Mouse (Mus musculus) megakaryocyte-erythroid progenitor cell, adult 5-6 weeks (primary cell): ENCODE data around the gene Hdhd3. TPM values are rescaled to one million over a fixed set of nuclear protein-coding genes. Genes with fewer than 3 reads are reported as not detected.
A peak's percentile ranks its signal among the peaks of the same experiment; 100 is the strongest.
"Not testable (repeated sequence)": the region's sequence is repeated elsewhere in the genome, so short reads cannot be mapped to it uniquely, and the experiment has no call there.

Experiments used
- ATAC-seq: replicated peaks from 2 replicates; pipeline ENCODE4 v1.8.0; 2016; ENCODE audit warnings: mild to moderate bottlenecking, inconsistent platforms; ENCODE audit not compliant: severe bottlenecking, poor library complexity, low FRiP score, low TSS enrichment
- total RNA-seq, 2 experiments: library from RNA; stranded (forward) in 1 of 2; stranded (reverse) in 1 of 2; fragments of 200-1000, 215-1000 nt in 1 of 2; fragments of >200 nt in 1 of 2; fragmentation: Nextera tagmentation in 1 of 2; gene quantifications; 2 replicates each; pipeline ENCODE4 v1.2.3; 2014 to 2017

Hdhd3 gene
- total RNA-seq, 2 experiments from 2014 or later, result 3.9 to 4.8 TPM

- ATAC-seq, result peak; percentile 22; the same call in 1 of the 2 replicates
Observed at GRCm38 (mm10) chr4:62480709-62481605, 22.3 kb downstream of the Hdhd3 start.

- ATAC-seq, result peak; percentile 62
Observed at GRCm38 (mm10) chr4:62479937-62480708, 23.1 kb downstream of the Hdhd3 start, which contains the start of gene Bspry. Gene Bspry, plus strand, starts transcription at chr4:62480053.

- ATAC-seq, result not testable (repeated sequence)
Observed at GRCm38 (mm10) chr4:62479593-62479936, 23.7 kb downstream of the Hdhd3 start.

- ATAC-seq, result no peak
Observed at GRCm38 (mm10) chr4:62477542-62478244, 25.6 kb downstream of the Hdhd3 start.

- no peak for ATAC-seq
Observed at GRCm38 (mm10) chr4:62475793-62476192, 27.5 kb downstream of the Hdhd3 start.

- ATAC-seq, result no peak
Observed at GRCm38 (mm10) chr4:62475131-62475530, 28.1 kb downstream of the Hdhd3 start.

- no peak for ATAC-seq
Observed at GRCm38 (mm10) chr4:62472071-62472470, 31.2 kb downstream of the Hdhd3 start.

- peak; percentile 97 for ATAC-seq
Observed at GRCm38 (mm10) chr4:62470598-62471051, 32.6 kb downstream of the Hdhd3 start, which contains the start of gene Wdr31. Gene Wdr31, minus strand, starts transcription at chr4:62470896.

GRCm38 (mm10) chr4:62468158-62468557, 35.1 kb downstream of the Hdhd3 start:
- no peak for ATAC-seq

GRCm38 (mm10) chr4:62463124-62463523, 40.1 kb downstream of the Hdhd3 start:
- no peak for ATAC-seq

- ATAC-seq, result no peak
Observed at GRCm38 (mm10) chr4:62460348-62460747, 42.9 kb downstream of the Hdhd3 start.

GRCm38 (mm10) chr4:62459081-62459480, 44.2 kb downstream of the Hdhd3 start:
- ATAC-seq, result no peak

GRCm38 (mm10) chr4:62454995-62455394, 48.3 kb downstream of the Hdhd3 start:
- peak; percentile 93 for ATAC-seq

Other genes with a start within 250 kb of the Hdhd3 start
- 1.2 TPM in 1 of 2 replicates, not detected in the other for gene Slc31a2, start 240.9 kb downstream of the Hdhd3 start, total RNA-seq (2014; fragmentation: Nextera tagmentation)
- gene Slc31a2, start 240.9 kb downstream of the Hdhd3 start, total RNA-seq (2017), result 0.84 and 1.8 TPM in 2 replicates
- gene Fkbp15, start 142.9 kb downstream of the Hdhd3 start, total RNA-seq (2014; fragmentation: Nextera tagmentation), result 29.0 and 33.9 TPM in 2 replicates
- 37.6 and 48.6 TPM in 2 replicates for gene Fkbp15, start 142.9 kb downstream of the Hdhd3 start, total RNA-seq (2017)
- gene Slc31a1, start 142.7 kb downstream of the Hdhd3 start, total RNA-seq (2014; fragmentation: Nextera tagmentation), result 19.4 and 22.7 TPM in 2 replicates
- 19.7 and 21.2 TPM in 2 replicates for gene Slc31a1, start 142.7 kb downstream of the Hdhd3 start, total RNA-seq (2017)
- 115 and 170 TPM in 2 replicates for gene Cdc26, start 94.8 kb downstream of the Hdhd3 start, total RNA-seq (2014; fragmentation: Nextera tagmentation)
- gene Cdc26, start 94.8 kb downstream of the Hdhd3 start, total RNA-seq (2017), result 121 and 186 TPM in 2 replicates
- 18.3 and 29.0 TPM in 2 replicates for gene Prpf4, start 94.7 kb downstream of the Hdhd3 start, total RNA-seq (2014; fragmentation: Nextera tagmentation)
- 22.0 and 25.4 TPM in 2 replicates for gene Prpf4, start 94.7 kb downstream of the Hdhd3 start, total RNA-seq (2017)
- not detected in 2 replicates for gene Rnf183, start 68.2 kb downstream of the Hdhd3 start, total RNA-seq (2014; fragmentation: Nextera tagmentation)
- not detected in 2 replicates for gene Rnf183, start 68.2 kb downstream of the Hdhd3 start, total RNA-seq (2017)
- 2.6 and 6.4 TPM in 2 replicates for gene Wdr31, start 32.6 kb downstream of the Hdhd3 start, total RNA-seq (2014; fragmentation: Nextera tagmentation)
- gene Wdr31, start 32.6 kb downstream of the Hdhd3 start, total RNA-seq (2017), result 4.3 and 5.5 TPM in 2 replicates
- gene Bspry, start 23.4 kb downstream of the Hdhd3 start, total RNA-seq (2014; fragmentation: Nextera tagmentation), result not detected in 2 replicates
- 0.09 and 1.0 TPM in 2 replicates for gene Bspry, start 23.4 kb downstream of the Hdhd3 start, total RNA-seq (2017)
- gene Alad, start 16.5 kb upstream of the Hdhd3 start, total RNA-seq (2014; fragmentation: Nextera tagmentation), result 310 and 320 TPM in 2 replicates
- gene Alad, start 16.5 kb upstream of the Hdhd3 start, total RNA-seq (2017), result 64.9 and 137 TPM in 2 replicates
- gene Pole3, start 21.6 kb upstream of the Hdhd3 start, total RNA-seq (2014; fragmentation: Nextera tagmentation), result 84.0 and 122 TPM in 2 replicates
- 135 and 144 TPM in 2 replicates for gene Pole3, start 21.6 kb upstream of the Hdhd3 start, total RNA-seq (2017)
- gene 4933430I17Rik, start 21.9 kb upstream of the Hdhd3 start, total RNA-seq (2014; fragmentation: Nextera tagmentation), result not detected in 2 replicates
- not detected in 2 replicates for gene 4933430I17Rik, start 21.9 kb upstream of the Hdhd3 start, total RNA-seq (2017)
- gene Rgs3, start 56.4 kb upstream of the Hdhd3 start, total RNA-seq (2014; fragmentation: Nextera tagmentation), result 0.68 and 11.0 TPM in 2 replicates
- gene Rgs3, start 56.4 kb upstream of the Hdhd3 start, total RNA-seq (2017), result 2.9 and 5.0 TPM in 2 replicates